Mouse (Mus musculus) intestine, embryonic 16.5 days (tissue): ENCODE measurements around the gene Ankrd12. TPM values are rescaled to one million over a fixed set of nuclear protein-coding genes. Genes with fewer than 3 reads are reported as not detected.

Source experiments
- ATAC-seq: fragments of 200-750 bp; cut with Nextera tagmentation; 2 replicates; pipeline ENCODE4 v1.8.0; 2017; ENCODE audit warnings: moderate TSS enrichment, moderate library complexity
- H3K27ac ChIP-seq: fragments of 300-500 bp; sonication (generic); 2 replicates; pipeline ENCODE4 v1.5.1; 2014; ENCODE audit warnings: mild to moderate bottlenecking, low read length
- H3K27me3 ChIP-seq: fragments of 300-500 bp; sonication (generic); replicated peaks from 2 replicates; pipeline ENCODE4 v1.6.1; 2014; ENCODE audit warnings: low read length, control low read depth, mixed read lengths; ENCODE audit not compliant: control insufficient read depth, insufficient read depth
- H3K36me3 ChIP-seq: fragments of 300-500 bp; sonication (generic); 2 replicates; pipeline ENCODE4 v1.6.1; 2014; ENCODE audit warnings: low read length, control low read depth; ENCODE audit not compliant: control insufficient read depth, insufficient read depth
- H3K4me1 ChIP-seq: fragments of 300-500 bp; sonication (generic); 2 replicates; pipeline ENCODE4 v1.6.1; 2014; ENCODE audit warnings: low read length, control low read depth, mixed read lengths; ENCODE audit not compliant: control insufficient read depth, insufficient read depth
- H3K4me2 ChIP-seq: fragments of 300-500 bp; sonication (generic); 2 replicates; pipeline ENCODE4 v1.6.1; 2014; ENCODE audit warnings: low read depth, low read length, control low read depth
- H3K4me3 ChIP-seq: fragments of 300-500 bp; sonication (generic); 2 replicates; pipeline ENCODE4 v1.5.1; 2014; ENCODE audit warnings: mild to moderate bottlenecking, low read length
- H3K9ac ChIP-seq: fragments of 300-500 bp; sonication (generic); 2 replicates; pipeline ENCODE4 v1.6.1; 2014; ENCODE audit warnings: low read depth, low read length
- H3K9me3 ChIP-seq: fragments of 300-500 bp; sonication (generic); 2 replicates; pipeline ENCODE4 v1.6.1; 2016; ENCODE audit warnings: low read length, control low read depth; ENCODE audit not compliant: control insufficient read depth
- WGBS: fragments of 180-500 bp; shearing (Covaris S2); extraction: QIAGEN DNeasy Blood & Tissue Kit; methylation state at CpG from one replicate; pipeline ENCODE4 v1.1.7; 2014; 5-methylcytosine and 5-hydroxymethylcytosine counted together
- polyA plus RNA-seq: library from polyadenylated mRNA; unstranded; fragments of >200 nt; fragmentation: Nextera tagmentation; extraction: Ambion mirVana; gene quantifications from 2 replicates; pipeline ENCODE4 v1.2.1, GENCODE M21; 2015

The Ankrd12 gene
- polyA plus RNA-seq, 1 experiment from 2014 or later: 24.4 TPM

GRCm38 (mm10) chr17:65959011-65959410 is 117.9 kb downstream of the Ankrd12 start:
- no peak overlapping the region for H3K9ac ChIP-seq
- no peak overlapping the region for H3K27ac ChIP-seq
- H3K27me3 ChIP-seq: no peaks in the 10 kb centered on the region
- ATAC-seq: peak; percentile 88
- H3K9me3 ChIP-seq: no peaks in the 10 kb centered on the region; the same call in 1 of the 2 replicates
- WGBS: 41% methylated on average over 3 of the region's 3 CpGs
- H3K4me3 ChIP-seq: no peak overlapping the region
- H3K36me3 ChIP-seq: no peaks in the 10 kb centered on the region
- no peaks in the 10 kb centered on the region for H3K4me1 ChIP-seq
- H3K4me2 ChIP-seq: no peak overlapping the region

DNA sequence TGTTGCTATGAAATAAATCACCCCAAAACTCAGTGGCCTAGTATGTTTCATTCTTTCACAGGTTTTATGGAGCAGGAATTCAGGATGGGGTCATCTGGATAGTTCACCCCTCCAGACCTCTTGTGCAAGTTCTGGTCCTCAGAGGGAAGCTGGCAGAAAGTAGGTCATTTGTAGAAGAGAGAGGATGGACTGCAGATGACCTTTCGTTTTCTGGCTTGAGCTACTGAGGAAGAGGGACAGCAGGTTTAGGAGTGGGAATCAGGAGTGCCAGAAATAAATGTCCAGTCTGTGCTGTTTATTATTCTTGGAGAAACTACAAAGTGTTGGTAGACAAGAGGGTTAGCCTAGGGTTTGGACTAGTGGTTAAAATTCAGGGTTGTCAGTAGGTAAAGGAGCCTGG is 118.5 kb downstream of the Ankrd12 start:
- Histone ChIP-seq H3K9me3 (no peaks in the 10 kb centered on the region; the same call in 1 of the 2 replicates), H3K4me1 (no peaks in the 10 kb centered on the region), H3K27ac (no peak overlapping the region), H3K4me2 (no peak overlapping the region), H3K9ac (no peak overlapping the region), H3K27me3 (no peaks in the 10 kb centered on the region), H3K36me3 (no peaks in the 10 kb centered on the region), H3K4me3 (no peak overlapping the region)
- ATAC-seq: no peak
- 72% methylated on average over 1 of the region's 1 CpGs for WGBS

- Histone ChIP-seq H3K27me3 (no peaks in the 10 kb centered on the region), H3K9me3 (no peaks in the 10 kb centered on the region; the same call in 1 of the 2 replicates), H3K9ac (no peak overlapping the region), H3K4me3 (no peak overlapping the region), H3K4me2 (no peak overlapping the region), H3K27ac (no peak overlapping the region), H3K4me1 (no peaks in the 10 kb centered on the region), H3K36me3 (no peaks in the 10 kb centered on the region)
- no peak for ATAC-seq
- WGBS: 90% methylated on average over 8 of the region's 8 CpGs
Measured at GRCm38 (mm10) chr17:65957782-65958325, 119.0 kb downstream of the Ankrd12 start.

- no peak for ATAC-seq
- Histone ChIP-seq H3K27me3 (no peaks in the 10 kb centered on the region), H3K4me3 (no peak overlapping the region), H3K27ac (no peak overlapping the region), H3K36me3 (no peaks in the 10 kb centered on the region), H3K9me3 (no peaks in the 10 kb centered on the region; the same call in 1 of the 2 replicates), H3K4me2 (no peak overlapping the region), H3K4me1 (no peaks in the 10 kb centered on the region), H3K9ac (no peak overlapping the region)
- 75% methylated on average over 14 of the region's 14 CpGs for WGBS
Measured at GRCm38 (mm10) chr17:65956993-65957781, 119.7 kb downstream of the Ankrd12 start.

DNA sequence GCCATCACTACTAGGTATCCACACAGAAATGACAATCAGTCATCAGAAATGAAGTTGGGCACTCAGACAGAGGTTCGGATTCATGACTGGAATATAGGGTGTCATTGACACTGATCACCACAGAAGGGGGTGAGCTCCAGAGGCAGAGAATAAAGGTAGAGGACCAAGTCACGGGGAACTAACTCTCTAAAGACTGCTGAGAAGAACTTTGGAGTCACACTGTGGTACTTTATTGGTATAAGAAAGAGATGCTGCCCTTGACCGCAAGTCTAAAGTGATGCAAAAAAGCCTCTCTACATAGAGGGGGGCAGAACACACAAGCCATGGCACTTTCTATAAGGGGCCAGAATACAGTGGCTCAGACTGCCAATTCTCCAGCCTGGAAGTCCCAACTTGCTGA is 120.7 kb downstream of the Ankrd12 start:
- H3K4me1 ChIP-seq: no peaks in the 10 kb centered on the region
- H3K9ac ChIP-seq: no peak overlapping the region
- no peaks in the 10 kb centered on the region for H3K9me3 ChIP-seq
- no peaks in the 10 kb centered on the region for H3K27me3 ChIP-seq
- no peak for ATAC-seq
- H3K27ac ChIP-seq: no peak overlapping the region
- no peak overlapping the region for H3K4me3 ChIP-seq
- no peaks in the 10 kb centered on the region for H3K36me3 ChIP-seq
- WGBS: 88% methylated on average over 3 of the region's 3 CpGs
- H3K4me2 ChIP-seq: no peak overlapping the region

DNA sequence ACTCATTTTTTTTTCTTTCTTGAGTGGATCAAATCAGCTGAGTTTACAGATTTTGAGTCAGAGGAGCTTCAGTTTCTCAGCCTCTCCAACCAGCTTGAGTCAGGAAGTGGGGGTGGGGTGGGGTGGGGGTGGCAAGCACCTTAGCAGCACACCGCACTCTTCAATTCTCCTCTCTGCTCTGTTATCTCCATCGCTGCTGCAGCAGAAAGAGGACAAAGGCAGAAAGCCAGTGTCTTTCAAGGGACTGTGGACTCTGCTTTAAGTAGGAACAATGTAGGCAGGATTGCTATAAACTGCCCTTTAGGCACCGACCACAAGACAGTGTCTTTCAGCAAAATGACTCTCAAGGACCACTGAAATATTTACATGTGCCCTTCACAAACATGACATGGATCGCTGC is 122.9 kb downstream of the Ankrd12 start:
- WGBS: 63% methylated on average over 4 of the region's 4 CpGs
- Histone ChIP-seq H3K36me3 (no peaks in the 10 kb centered on the region), H3K27me3 (no peaks in the 10 kb centered on the region), H3K4me2 (no peak overlapping the region), H3K4me1 (peaks cover 5% of the 10 kb centered on the region; the same call in 1 of the 2 replicates), H3K9me3 (no peaks in the 10 kb centered on the region), H3K4me3 (no peak overlapping the region), H3K27ac (no peak overlapping the region), H3K9ac (no peak overlapping the region)
- ATAC-seq: no peak

GRCm38 (mm10) chr17:65952083-65952482 is 124.8 kb downstream of the Ankrd12 start:
- H3K4me2 ChIP-seq: no peak overlapping the region
- H3K4me3 ChIP-seq: no peak overlapping the region
- no peak overlapping the region for H3K9ac ChIP-seq
- no peaks in the 10 kb centered on the region for H3K9me3 ChIP-seq
- no peak for ATAC-seq
- 80% methylated on average over 5 of the region's 5 CpGs for WGBS
- H3K27me3 ChIP-seq: no peaks in the 10 kb centered on the region
- no peak overlapping the region for H3K27ac ChIP-seq
- H3K4me1 ChIP-seq: peaks cover 5% of the 10 kb centered on the region; the same call in 1 of the 2 replicates
- H3K36me3 ChIP-seq: no peaks in the 10 kb centered on the region

DNA sequence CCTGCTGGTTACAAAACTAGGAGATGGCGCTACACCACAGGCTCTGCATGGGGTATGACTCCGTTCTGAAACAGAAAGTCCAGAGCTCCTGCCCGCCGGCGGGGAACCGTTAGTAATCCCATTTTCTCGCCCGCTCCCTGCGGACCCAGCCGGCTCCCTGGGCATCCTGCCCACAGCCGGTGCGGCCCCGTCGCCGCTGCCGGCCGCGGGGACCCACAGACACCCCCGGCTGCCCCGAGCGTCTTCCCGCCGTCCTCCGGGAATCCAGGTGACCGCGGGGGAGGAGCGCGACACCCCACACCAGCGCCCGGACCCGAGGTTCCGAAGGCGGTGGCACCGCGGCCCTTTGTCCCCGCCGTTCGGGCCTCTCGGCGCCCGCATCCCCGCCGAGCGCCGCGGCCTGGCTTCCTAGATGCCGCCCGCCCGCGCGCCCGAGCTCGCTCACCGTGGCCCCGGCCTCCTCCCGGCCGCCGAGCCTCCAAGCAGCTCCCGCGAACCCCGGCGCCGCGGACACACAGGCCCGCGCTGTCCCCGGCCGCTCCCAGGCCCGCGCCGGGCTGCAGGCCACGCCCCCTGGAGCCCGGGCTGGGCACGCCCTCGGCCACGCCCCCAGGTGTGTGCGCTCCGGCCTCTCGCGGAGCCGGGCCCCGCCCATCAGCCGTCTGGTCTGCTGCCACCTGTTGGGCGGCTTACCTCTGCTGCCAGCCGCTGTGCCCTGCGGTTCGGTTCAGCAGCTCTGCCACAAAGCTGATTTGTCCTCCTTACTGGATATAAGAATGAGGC is 126.1 kb downstream of the Ankrd12 start, which contains the start of gene Twsg1:
Twsg1 (minus strand) TSS at position 605 of the 783 bp plus-strand sequence.
- no peaks in the 10 kb centered on the region for H3K9me3 ChIP-seq
- no peaks in the 10 kb centered on the region for H3K27me3 ChIP-seq
- ATAC-seq: peak; percentile 99
- H3K36me3 ChIP-seq: no peaks in the 10 kb centered on the region; the same call in 1 of the 2 replicates
- WGBS: under 1% methylated on average over 84 of the region's 87 CpGs
- peak within 1 kb of the TSS; percentile 63 for H3K4me2 ChIP-seq
- peaks cover 5% of the 10 kb centered on the region; the same call in 1 of the 2 replicates for H3K4me1 ChIP-seq
- peak within 1 kb of the TSS; percentile 79 for H3K27ac ChIP-seq
- H3K4me3 ChIP-seq: peak within 1 kb of the TSS; percentile 95
- peak within 1 kb of the TSS; percentile 95 for H3K9ac ChIP-seq

DNA sequence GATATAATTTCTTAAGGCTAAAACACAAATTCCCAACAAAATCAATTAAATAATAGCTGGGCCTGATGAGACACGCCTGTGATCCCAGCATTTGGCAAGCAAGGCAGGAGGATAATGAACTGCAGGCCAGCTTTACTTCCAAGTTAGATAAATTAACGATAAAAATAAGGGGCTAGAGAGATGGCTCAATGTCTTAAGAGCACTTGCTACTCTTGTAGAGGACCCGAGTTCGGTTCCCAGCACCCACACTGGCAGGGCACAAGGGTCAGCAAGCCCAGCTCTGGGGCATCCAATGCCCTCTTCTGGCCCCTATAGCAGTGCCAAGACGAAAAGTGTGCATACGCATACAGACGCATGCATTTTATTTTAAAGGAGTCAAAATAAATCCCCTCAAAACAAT is 126.7 kb downstream of the Ankrd12 start:
- Histone ChIP-seq H3K36me3 (no peaks in the 10 kb centered on the region; the same call in 1 of the 2 replicates), H3K4me1 (peaks cover 5% of the 10 kb centered on the region; the same call in 1 of the 2 replicates), H3K4me2 (peak overlapping the region; percentile 63), H3K9me3 (no peaks in the 10 kb centered on the region), H3K27ac (peak overlapping the region; percentile 79; the same call in 1 of the 2 replicates), H3K9ac (peak overlapping the region; percentile 95), H3K4me3 (peak overlapping the region; percentile 95), H3K27me3 (no peaks in the 10 kb centered on the region)
- peak; percentile 4; the same call in 1 of the 2 replicates for ATAC-seq
- WGBS: 29% methylated on average over 7 of the region's 7 CpGs
